Mouse (Mus musculus): ENCODE measurements around the gene Sema6c.

DNA sequence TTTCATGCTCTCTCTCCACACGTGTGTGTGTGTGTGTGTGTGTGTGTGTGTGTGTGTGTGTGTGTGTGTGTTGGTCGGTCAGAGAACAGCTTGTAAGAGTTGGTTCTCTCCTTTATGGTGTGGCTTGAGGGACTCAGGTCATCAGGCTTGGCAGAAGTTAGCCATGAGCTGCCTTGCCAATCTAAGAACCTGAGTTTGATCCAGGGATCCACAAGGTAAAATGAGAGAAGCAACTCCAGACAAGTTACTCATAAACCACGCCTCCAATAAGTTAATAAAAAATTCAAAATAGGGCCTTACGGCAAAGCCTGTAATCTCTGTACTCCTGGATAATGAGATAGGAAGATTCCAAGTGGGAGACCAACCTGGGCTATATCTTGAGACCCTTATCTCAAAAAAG, 48.0 kb downstream of the Sema6c start:
- TF ChIP-seq CTCF (conservative IDR thresholded peaks at IDR 0.05; ENCODE audit: insufficient read depth, insufficient read length, low read depth, low read length) (no peak), POLR2A (IDR thresholded peaks at IDR 0.05; ENCODE audit: low read depth, low read length) (no peak)
